Mouse (Mus musculus) hindbrain, embryonic 14.5 days (tissue): ENCODE results near the gene Rpl3. TPM values are rescaled to one million over a fixed set of nuclear protein-coding genes. Genes with fewer than 3 reads are reported as not detected.

Experiments used
- ATAC-seq: fragments of 200-750 bp; cut with Nextera tagmentation; 2 replicates; pipeline ENCODE4 v1.8.0; 2017; ENCODE audit warnings: moderate number of reproducible peaks, mild to moderate bottlenecking, moderate TSS enrichment, moderate library complexity; ENCODE audit not compliant: low FRiP score
- DNase-seq: peaks from one replicate; pipeline ENCODE4 v3.0.0-alpha.2; 2015; ENCODE audit warnings: low spot score
- H3K27ac ChIP-seq: fragments of 300-500 bp; sonication (generic); 2 replicates; pipeline ENCODE4 v1.5.1; 2014; ENCODE audit warnings: mild to moderate bottlenecking, moderate library complexity
- H3K27me3 ChIP-seq: fragments of 300-500 bp; sonication (generic); 2 replicates; pipeline ENCODE4 v1.6.1; 2014; ENCODE audit warnings: mild to moderate bottlenecking, low read length, mixed read lengths; ENCODE audit not compliant: control insufficient read depth, insufficient read depth
- H3K36me3 ChIP-seq: fragments of 300-500 bp; sonication (generic); replicated peaks from 2 replicates; pipeline ENCODE4 v1.6.1; 2014; ENCODE audit not compliant: control insufficient read depth, insufficient read depth
- H3K4me1 ChIP-seq: fragments of 300-500 bp; sonication (generic); replicated peaks from 2 replicates; pipeline ENCODE4 v1.6.1; 2014; ENCODE audit warnings: antibody characterized with exemption, low read length, mixed read lengths; ENCODE audit not compliant: control insufficient read depth, insufficient read depth
- H3K4me2 ChIP-seq: fragments of 300-500 bp; sonication (generic); replicated peaks from 2 replicates; pipeline ENCODE4 v1.6.1; 2014; ENCODE audit warnings: mild to moderate bottlenecking, moderate library complexity
- H3K4me3 ChIP-seq: fragments of 300-500 bp; sonication (generic); replicated peaks from 2 replicates; pipeline ENCODE4 v1.5.1; 2014; ENCODE audit warnings: mild to moderate bottlenecking, low read length
- H3K9ac ChIP-seq: fragments of 300-500 bp; sonication (generic); 2 replicates; pipeline ENCODE4 v1.6.1; 2014
- H3K9me3 ChIP-seq: fragments of 300-500 bp; sonication (generic); 2 replicates; pipeline ENCODE4 v1.6.1; 2016; ENCODE audit warnings: low read length; ENCODE audit not compliant: control insufficient read depth
- WGBS: fragments of 180-500 bp; shearing (Covaris S2); extraction: QIAGEN DNeasy Blood & Tissue Kit; methylation state at CpG from one replicate; pipeline ENCODE4 v1.1.7; 2014; 5-methylcytosine and 5-hydroxymethylcytosine counted together
- polyA plus RNA-seq: library from polyadenylated mRNA; unstranded; fragments of >200 nt; fragmentation: Nextera tagmentation; extraction: Ambion mirVana; gene quantifications from 2 replicates; pipeline ENCODE4 v1.2.1, GENCODE M21; 2014

Gene Rpl3
- polyA plus RNA-seq, 1 experiment from 2014 or later, result 734 TPM

DNA sequence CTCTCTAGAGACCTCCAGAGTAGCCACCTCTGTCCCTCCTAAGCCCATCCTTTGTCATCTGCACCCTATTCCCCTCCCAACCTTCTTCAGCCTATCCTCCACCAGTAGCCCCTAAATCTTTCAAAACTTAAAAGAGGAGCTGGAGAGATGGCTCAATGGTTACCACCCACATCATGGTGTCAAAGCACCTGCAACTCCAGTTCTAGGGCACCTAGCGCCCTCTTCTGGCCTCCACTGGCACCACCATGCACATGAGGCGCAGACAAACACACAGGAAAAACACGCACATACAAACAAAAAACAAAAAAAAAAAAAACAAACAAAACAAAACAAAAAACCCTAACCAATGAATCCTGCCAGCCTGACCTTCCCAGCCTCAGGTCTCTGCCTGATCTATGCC, 25.1 kb downstream of the Rpl3 start:
- H3K27me3 ChIP-seq, result no peaks in the 10 kb centered on the region
- H3K9me3 ChIP-seq, result no peaks in the 10 kb centered on the region
- H3K36me3 ChIP-seq, result no peaks in the 10 kb centered on the region
- H3K4me1 ChIP-seq, result no peaks in the 10 kb centered on the region
- ATAC-seq (no peak), DNase-seq (no peak)
- no peak overlapping the region for H3K4me2 ChIP-seq
- H3K27ac ChIP-seq, result no peak overlapping the region
- 58% methylated on average over 3 of the region's 3 CpGs for WGBS
- no peak overlapping the region for H3K4me3 ChIP-seq
- H3K9ac ChIP-seq, result no peak overlapping the region

DNA sequence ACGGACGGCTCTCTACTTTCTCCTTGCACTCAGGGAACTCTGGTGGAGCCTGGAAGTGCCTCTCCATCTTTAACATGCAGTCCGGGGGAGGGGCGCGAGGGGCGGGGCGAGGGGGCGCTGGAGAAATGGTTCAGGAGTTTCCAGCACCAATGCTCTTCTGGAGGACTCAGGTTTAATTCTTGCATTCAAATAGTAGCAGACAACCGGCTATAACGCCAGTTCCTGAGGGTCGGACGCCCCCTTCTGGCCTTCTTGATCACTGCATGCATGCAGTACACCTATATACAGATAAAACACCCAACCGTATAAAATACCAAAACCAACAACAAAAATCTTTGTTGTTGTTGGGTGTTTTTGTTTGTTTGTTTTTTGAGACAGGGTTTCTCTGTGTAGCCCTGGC, 26.3 kb downstream of the Rpl3 start:
- 13% methylated on average over 13 of the region's 13 CpGs for WGBS
- DNase-seq, result no peak
- no peak for ATAC-seq
- Histone ChIP-seq H3K27me3 (no peaks in the 10 kb centered on the region), H3K27ac (no peak overlapping the region), H3K4me2 (no peak overlapping the region), H3K9me3 (no peaks in the 10 kb centered on the region), H3K4me3 (no peak overlapping the region), H3K9ac (no peak overlapping the region), H3K4me1 (no peaks in the 10 kb centered on the region), H3K36me3 (no peaks in the 10 kb centered on the region)

DNA sequence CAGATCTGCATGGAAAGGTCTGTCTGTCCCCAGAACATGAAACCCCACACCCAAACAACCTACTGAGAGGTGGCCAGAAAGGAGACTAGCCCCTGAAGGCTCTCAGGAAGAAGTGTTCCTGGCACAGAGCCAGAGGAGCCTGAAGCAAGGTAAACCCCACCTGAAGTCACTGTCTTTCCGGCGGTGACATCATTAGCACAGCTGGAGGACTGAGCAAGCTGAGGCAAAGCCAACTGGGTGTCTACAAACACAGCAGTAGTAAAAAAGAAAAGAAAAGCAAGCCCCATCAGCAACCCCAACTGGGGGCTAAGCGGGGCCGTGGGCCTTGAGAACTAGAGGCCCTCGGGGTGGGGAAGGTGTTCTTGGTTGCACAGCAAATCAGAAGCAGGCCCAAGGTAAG, 26.7 kb downstream of the Rpl3 start:
- H3K4me3 ChIP-seq, result no peak overlapping the region
- 67% methylated on average over 5 of the region's 5 CpGs for WGBS
- no peak for ATAC-seq

DNA sequence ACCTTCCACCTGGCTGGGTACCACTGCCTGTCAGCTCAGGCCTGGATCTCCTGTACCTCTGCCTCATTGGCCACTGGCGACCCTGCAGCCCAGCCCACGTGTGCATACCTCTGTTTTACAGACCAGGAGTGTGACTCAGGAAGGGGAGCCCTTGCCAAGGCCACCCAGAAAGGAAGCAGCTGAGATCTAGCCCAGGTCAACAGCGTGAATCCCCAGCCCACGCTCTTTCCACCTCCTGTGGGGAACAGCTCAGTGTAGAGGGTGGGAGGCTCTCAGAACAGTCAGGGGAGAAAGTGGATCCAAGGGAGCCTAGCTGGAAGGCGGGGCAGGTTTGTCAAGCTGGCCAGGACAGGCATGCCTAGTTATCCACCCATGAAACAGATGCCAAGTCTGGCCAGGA, 28.8 kb downstream of the Rpl3 start:
- no peaks in the 10 kb centered on the region for H3K27me3 ChIP-seq
- no peak overlapping the region for H3K9ac ChIP-seq
- no peaks in the 10 kb centered on the region for H3K36me3 ChIP-seq
- no peak for DNase-seq
- H3K4me1 ChIP-seq, result no peaks in the 10 kb centered on the region
- no peak for ATAC-seq
- no peak overlapping the region for H3K27ac ChIP-seq
- WGBS, result 49% methylated on average over 5 of the region's 5 CpGs
- H3K4me2 ChIP-seq, result no peak overlapping the region
- H3K4me3 ChIP-seq, result no peak overlapping the region
- H3K9me3 ChIP-seq, result no peaks in the 10 kb centered on the region

More for the DNA sequence above, 26.7 kb downstream of the Rpl3 start:
- H3K36me3 ChIP-seq, result no peaks in the 10 kb centered on the region
- H3K27ac ChIP-seq, result no peak overlapping the region
- H3K27me3 ChIP-seq, result no peaks in the 10 kb centered on the region
- DNase-seq, result no peak
- no peak overlapping the region for H3K4me2 ChIP-seq
- H3K9me3 ChIP-seq, result no peaks in the 10 kb centered on the region
- H3K4me1 ChIP-seq, result no peaks in the 10 kb centered on the region
- no peak overlapping the region for H3K9ac ChIP-seq

GRCm38 (mm10) chr15:80062339-80062738, 29.3 kb downstream of the Rpl3 start:
- H3K4me2 ChIP-seq, result no peak overlapping the region
- 65% methylated on average over 7 of the region's 9 CpGs for WGBS
- H3K9ac ChIP-seq, result no peak overlapping the region
- no peak for DNase-seq
- no peaks in the 10 kb centered on the region for H3K27me3 ChIP-seq
- H3K9me3 ChIP-seq, result no peaks in the 10 kb centered on the region
- ATAC-seq, result no peak
- no peaks in the 10 kb centered on the region for H3K36me3 ChIP-seq
- H3K4me3 ChIP-seq, result no peak overlapping the region
- H3K27ac ChIP-seq, result no peak overlapping the region
- H3K4me1 ChIP-seq, result no peaks in the 10 kb centered on the region

GRCm38 (mm10) chr15:80061071-80061550, 30.6 kb downstream of the Rpl3 start:
- H3K36me3 ChIP-seq, result no peaks in the 10 kb centered on the region
- ATAC-seq (no peak), DNase-seq (no peak)
- H3K27me3 ChIP-seq, result no peaks in the 10 kb centered on the region
- no peak overlapping the region for H3K9ac ChIP-seq
- H3K4me1 ChIP-seq, result no peaks in the 10 kb centered on the region
- 96% methylated on average over 4 of the region's 4 CpGs for WGBS
- no peak overlapping the region for H3K4me3 ChIP-seq
- H3K27ac ChIP-seq, result no peak overlapping the region
- no peak overlapping the region for H3K4me2 ChIP-seq
- H3K9me3 ChIP-seq, result no peaks in the 10 kb centered on the region

DNA sequence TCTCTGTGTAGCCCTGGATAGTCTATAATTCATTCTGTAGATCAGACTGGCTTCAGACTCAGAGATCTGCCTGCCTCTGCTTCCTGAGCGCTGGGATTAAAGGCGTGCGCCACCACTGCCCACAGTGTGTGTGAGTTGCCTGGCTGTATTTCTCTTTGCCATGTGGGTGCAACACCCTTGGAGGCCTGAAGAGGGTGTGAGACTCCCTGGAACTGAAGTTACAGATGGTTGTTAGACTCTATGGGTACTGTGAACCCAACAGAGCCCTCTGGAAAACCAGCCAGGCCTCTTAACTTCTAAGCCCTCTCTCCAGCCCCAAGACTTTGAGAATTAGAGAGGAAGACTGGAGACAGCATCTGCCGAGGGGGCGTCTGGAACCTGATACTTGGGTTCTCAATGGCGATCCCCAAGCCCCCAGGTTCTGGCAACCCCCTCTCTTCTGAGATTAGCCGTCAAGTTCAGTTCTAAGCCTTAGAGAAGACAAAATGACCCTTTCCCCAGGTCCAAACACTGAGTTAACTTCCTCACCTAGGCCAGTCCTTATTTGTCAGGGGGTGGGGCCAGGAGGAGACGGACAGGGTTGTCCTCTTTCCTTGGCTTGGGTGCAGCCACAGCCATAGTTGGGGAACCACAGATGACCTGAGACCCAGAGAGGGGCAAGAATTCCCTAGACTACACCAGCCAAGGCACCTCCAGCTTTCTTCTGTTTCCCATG, 31.2 kb downstream of the Rpl3 start:
- WGBS, result 94% methylated on average over 8 of the region's 8 CpGs

GRCm38 (mm10) chr15:80059606-80060005, 32.1 kb downstream of the Rpl3 start:
- H3K27me3 ChIP-seq, result no peaks in the 10 kb centered on the region
- no peak overlapping the region for H3K4me3 ChIP-seq
- no peak overlapping the region for H3K9ac ChIP-seq
- ATAC-seq, result no peak
- no peak overlapping the region for H3K27ac ChIP-seq
- no peak for DNase-seq
- no peak overlapping the region for H3K4me2 ChIP-seq
- H3K36me3 ChIP-seq, result no peaks in the 10 kb centered on the region
- H3K9me3 ChIP-seq, result no peaks in the 10 kb centered on the region
- no peaks in the 10 kb centered on the region for H3K4me1 ChIP-seq
- 62% methylated on average over 7 of the region's 7 CpGs for WGBS

More for the DNA sequence above, 31.2 kb downstream of the Rpl3 start:
- ATAC-seq (no peak), DNase-seq (no peak)
- no peak overlapping the region for H3K9ac ChIP-seq
- H3K4me1 ChIP-seq, result no peaks in the 10 kb centered on the region
- H3K4me3 ChIP-seq, result no peak overlapping the region
- no peak overlapping the region for H3K4me2 ChIP-seq
- no peaks in the 10 kb centered on the region for H3K27me3 ChIP-seq
- H3K9me3 ChIP-seq, result no peaks in the 10 kb centered on the region
- no peaks in the 10 kb centered on the region for H3K36me3 ChIP-seq
- H3K27ac ChIP-seq, result no peak overlapping the region

DNA sequence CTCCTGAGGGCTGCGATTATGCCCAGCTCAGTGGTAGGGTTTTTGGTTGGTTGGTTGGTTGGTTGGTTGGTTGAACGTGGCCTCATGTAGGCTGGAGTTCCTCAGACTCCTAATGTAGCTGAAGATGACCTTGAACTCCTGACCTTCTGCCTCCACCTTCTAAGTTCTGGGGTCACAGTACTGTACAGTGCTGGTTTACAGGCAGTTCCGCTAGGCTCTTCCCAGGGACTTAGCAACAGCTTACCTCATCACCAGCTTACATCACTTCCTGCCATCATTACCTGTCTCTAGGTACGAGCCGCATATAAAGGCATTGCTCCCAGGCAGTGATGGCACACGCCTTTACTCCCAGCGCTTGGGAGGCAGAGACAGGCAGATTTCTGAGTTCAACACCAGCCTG, 33.5 kb downstream of the Rpl3 start:
- no peak for DNase-seq
- Histone ChIP-seq H3K27ac (no peak overlapping the region), H3K27me3 (no peaks in the 10 kb centered on the region), H3K4me1 (no peaks in the 10 kb centered on the region), H3K36me3 (no peaks in the 10 kb centered on the region), H3K4me3 (no peak overlapping the region), H3K9me3 (no peaks in the 10 kb centered on the region), H3K4me2 (no peak overlapping the region), H3K9ac (no peak overlapping the region)
- 87% methylated on average over 7 of the region's 7 CpGs for WGBS
- no peak for ATAC-seq
